Mouse (Mus musculus): ENCODE results near the gene Ctdsp1. TPM values are rescaled to one million over a fixed set of nuclear protein-coding genes. Genes with fewer than 3 reads are reported as not detected.

Gene Ctdsp1
- total and polyA plus RNA-seq, 2 experiments, result 27.1 to 167 TPM

DNA sequence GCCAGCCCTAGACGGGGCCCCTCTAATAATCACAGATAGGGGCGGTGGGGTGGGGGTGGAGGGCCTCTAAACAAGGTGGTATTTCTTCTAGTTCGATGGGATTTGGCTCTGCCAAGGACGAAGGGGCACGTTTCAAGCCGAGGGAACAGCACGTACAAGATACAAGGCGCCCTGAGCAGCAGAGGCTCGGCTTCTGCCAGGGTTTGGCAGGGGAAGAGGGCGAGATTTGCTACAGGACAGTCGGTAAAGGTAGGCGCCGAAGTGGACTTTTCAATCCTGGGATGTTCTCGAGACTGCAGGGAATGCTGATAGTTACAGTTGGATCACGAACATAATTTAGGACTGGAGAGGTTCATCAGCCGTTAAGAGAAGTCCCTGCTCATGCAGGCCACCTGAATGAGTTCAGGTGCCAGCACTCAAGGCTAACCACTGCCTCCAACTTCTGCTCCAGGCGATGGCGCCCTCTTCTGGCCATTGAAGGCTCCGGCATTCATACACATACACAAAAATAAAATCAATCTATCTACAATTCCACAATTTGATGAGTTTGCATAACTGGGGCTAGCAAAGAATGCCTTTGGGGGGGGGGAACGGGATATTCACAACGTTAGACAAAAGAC lies 912 bp upstream of the Ctdsp1 start:
- peaks cover 31% of the 10 kb centered on the region for H3K4me1 ChIP-seq (ENCODE audit: control insufficient read depth, insufficient read depth, low read length)
- 18% methylated on average over 21 of the region's 21 CpGs for WGBS
- H3K27ac ChIP-seq (replicated peaks; ENCODE audit: insufficient read depth, low read depth, low read length), result peak overlapping the region; percentile 70
- H3K36me3 ChIP-seq (ENCODE audit: control insufficient read depth, insufficient read depth, low read length), result peaks cover 11% of the 10 kb centered on the region; the same call in 1 of the 2 replicates
- peaks cover 17% of the 10 kb centered on the region; the same call in 1 of the 2 replicates for H3K79me2 ChIP-seq (ENCODE audit: control insufficient read depth, insufficient read depth, low read length)
- H3K9ac ChIP-seq (ENCODE audit: low read depth, low read length), result 0 out of 2 replicates have a peak overlapping the region, but pooled peaks have one; percentile 15
- DNase-seq (ENCODE audit: extremely low read depth, low read depth, low spot score), result peak; percentile 68
- no peak for TF ChIP-seq POLR2A (IDR thresholded peaks at IDR 0.05; ENCODE audit: extremely low read depth, insufficient read depth, low read length)
- peak; percentile 87 for TF ChIP-seq CTCF (IDR thresholded peaks at IDR 0.05; ENCODE audit: low read depth, low read length)
- H3K27me3 ChIP-seq (ENCODE audit: control insufficient read depth, insufficient read depth, low read length), result no peaks in the 10 kb centered on the region
- no peak overlapping the region for H3K4me3 ChIP-seq (ENCODE audit: insufficient read depth, low read depth, low read length)

DNA sequence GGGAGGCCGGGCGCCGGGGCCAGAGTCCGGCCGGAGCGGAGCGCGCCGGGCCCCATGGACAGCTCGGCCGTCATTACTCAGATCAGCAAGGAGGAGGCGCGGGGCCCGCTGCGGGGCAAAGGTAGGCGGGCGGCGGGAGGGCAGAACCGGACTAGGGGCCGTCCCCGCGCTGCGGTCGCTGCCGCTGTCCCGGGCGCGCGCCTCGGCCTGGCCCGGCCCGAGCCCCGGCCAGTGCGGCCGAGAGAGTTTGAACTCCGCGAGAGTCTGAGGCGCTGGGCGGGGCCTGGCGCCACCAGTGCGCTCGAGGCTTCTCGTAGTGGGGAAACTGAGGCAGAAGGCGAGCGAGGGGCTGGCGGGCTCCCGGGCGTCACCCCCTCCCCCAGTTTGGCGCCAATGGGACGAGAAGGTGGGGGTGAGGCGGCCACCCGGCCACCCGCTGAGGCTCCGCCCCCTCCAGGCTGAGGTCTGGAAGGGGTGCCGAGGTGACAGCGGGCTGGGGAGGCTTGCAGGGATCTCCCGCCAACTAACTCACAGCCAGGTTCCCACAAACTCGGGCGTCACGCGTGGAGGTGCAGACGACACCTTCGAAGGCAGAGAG lies 634 bp downstream of the Ctdsp1 start:
- TF ChIP-seq POLR2A (IDR thresholded peaks at IDR 0.05; ENCODE audit: extremely low read depth, insufficient read depth, low read length), result peak; percentile 57
- TF ChIP-seq CTCF (IDR thresholded peaks at IDR 0.05; ENCODE audit: low read depth, low read length), result no peak
- 1% methylated on average over 54 of the region's 63 CpGs for WGBS
- Histone ChIP-seq H3K27ac (replicated peaks; ENCODE audit: insufficient read depth, low read depth, low read length) (peak overlapping the region; percentile 99), H3K27me3 (ENCODE audit: control insufficient read depth, insufficient read depth, low read length) (no peaks in the 10 kb centered on the region), H3K4me1 (ENCODE audit: control insufficient read depth, insufficient read depth, low read length) (peaks cover 31% of the 10 kb centered on the region), H3K36me3 (ENCODE audit: control insufficient read depth, insufficient read depth, low read length) (peaks cover 11% of the 10 kb centered on the region; the same call in 1 of the 2 replicates), H3K4me3 (ENCODE audit: insufficient read depth, low read depth, low read length) (peak overlapping the region; percentile 92), H3K9ac (ENCODE audit: low read depth, low read length) (peak overlapping the region; percentile 96), H3K79me2 (ENCODE audit: control insufficient read depth, insufficient read depth, low read length) (peaks cover 17% of the 10 kb centered on the region; the same call in 1 of the 2 replicates)
- DNase-seq (ENCODE audit: extremely low read depth, low read depth, low spot score), result peak; percentile 74

DNA sequence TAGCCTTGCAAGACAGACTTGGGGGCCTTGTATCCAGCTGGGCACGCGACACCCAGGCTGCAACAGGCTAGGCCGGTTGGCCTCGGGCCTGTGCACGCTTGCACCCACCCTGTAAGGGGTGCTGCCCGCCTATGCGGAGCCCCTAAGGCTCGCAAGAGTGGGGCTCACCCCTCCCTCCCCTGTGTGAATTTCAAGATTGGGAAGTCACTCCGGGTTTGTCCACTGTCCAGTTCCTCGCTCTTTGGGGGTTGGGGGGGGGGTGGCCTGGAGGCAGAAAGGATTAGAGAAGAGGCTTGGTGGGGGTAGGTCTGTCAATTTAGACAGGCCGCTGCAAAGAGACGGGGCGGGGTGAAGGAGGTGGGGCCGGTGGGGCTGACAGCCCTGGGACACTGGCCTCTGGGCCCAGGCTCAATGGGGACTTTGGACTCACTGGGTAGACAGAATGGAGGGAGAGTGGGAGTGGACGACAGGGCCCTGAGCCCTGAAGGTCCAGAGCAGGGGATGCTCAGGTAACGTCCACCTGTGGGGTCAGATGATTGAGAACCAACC lies 1.2 kb downstream of the Ctdsp1 start:
- peak; percentile 90 for DNase-seq (ENCODE audit: extremely low read depth, low read depth, low spot score)
- under 1% methylated on average over 16 of the region's 16 CpGs for WGBS
- TF ChIP-seq CTCF (IDR thresholded peaks at IDR 0.05; ENCODE audit: low read depth, low read length) (no peak), POLR2A (IDR thresholded peaks at IDR 0.05; ENCODE audit: extremely low read depth, insufficient read depth, low read length) (0 out of 2 replicates have a peak, but pooled peaks have one; percentile 24)

DNA sequence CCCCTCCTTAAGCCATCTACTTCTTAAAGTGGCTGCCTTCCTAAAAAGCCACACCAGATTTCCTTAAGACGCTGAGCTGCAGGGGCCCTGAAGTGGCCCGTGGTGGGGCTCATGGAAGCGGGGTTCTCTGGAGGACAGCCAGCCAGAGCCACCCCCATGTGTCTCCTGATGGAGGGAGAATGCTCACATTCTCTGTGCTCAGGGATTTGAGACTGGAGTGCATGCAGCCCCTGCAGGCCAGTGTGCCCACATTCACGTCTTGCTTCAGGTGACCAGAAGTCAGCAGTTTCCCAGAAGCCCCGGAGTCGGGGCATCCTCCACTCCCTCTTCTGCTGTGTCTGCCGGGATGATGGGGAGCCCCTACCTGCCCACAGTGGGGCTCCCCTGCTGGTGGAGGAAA lies 1.7 kb downstream of the Ctdsp1 start:
- peak overlapping the region; percentile 81 for H3K27ac ChIP-seq (replicated peaks; ENCODE audit: insufficient read depth, low read depth, low read length)
- 0 out of 2 replicates have a peak, but pooled peaks have one; percentile 2 for TF ChIP-seq CTCF (IDR thresholded peaks at IDR 0.05; ENCODE audit: low read depth, low read length)
- no peak for TF ChIP-seq POLR2A (IDR thresholded peaks at IDR 0.05; ENCODE audit: extremely low read depth, insufficient read depth, low read length)
- H3K79me2 ChIP-seq (ENCODE audit: control insufficient read depth, insufficient read depth, low read length), result peaks cover 17% of the 10 kb centered on the region; the same call in 1 of the 2 replicates
- DNase-seq (ENCODE audit: extremely low read depth, low read depth, low spot score), result no peak
- peaks cover 11% of the 10 kb centered on the region; the same call in 1 of the 2 replicates for H3K36me3 ChIP-seq (ENCODE audit: control insufficient read depth, insufficient read depth, low read length)
- peaks cover 26% of the 10 kb centered on the region for H3K4me1 ChIP-seq (ENCODE audit: control insufficient read depth, insufficient read depth, low read length)
- WGBS, result 9% methylated on average over 7 of the region's 7 CpGs
- no peaks in the 10 kb centered on the region for H3K27me3 ChIP-seq (ENCODE audit: control insufficient read depth, insufficient read depth, low read length)
- H3K4me3 ChIP-seq (ENCODE audit: insufficient read depth, low read depth, low read length), result peak overlapping the region; percentile 92
- H3K9ac ChIP-seq (ENCODE audit: low read depth, low read length), result peak overlapping the region; percentile 96

More for the DNA sequence above, 1.2 kb downstream of the Ctdsp1 start:
- peak overlapping the region; percentile 96 for H3K9ac ChIP-seq (ENCODE audit: low read depth, low read length)
- peak overlapping the region; percentile 99 for H3K27ac ChIP-seq (replicated peaks; ENCODE audit: insufficient read depth, low read depth, low read length)
- H3K4me1 ChIP-seq (ENCODE audit: control insufficient read depth, insufficient read depth, low read length), result peaks cover 29% of the 10 kb centered on the region
- H3K27me3 ChIP-seq (ENCODE audit: control insufficient read depth, insufficient read depth, low read length), result no peaks in the 10 kb centered on the region
- H3K4me3 ChIP-seq (ENCODE audit: insufficient read depth, low read depth, low read length), result peak overlapping the region; percentile 92
- peaks cover 11% of the 10 kb centered on the region; the same call in 1 of the 2 replicates for H3K36me3 ChIP-seq (ENCODE audit: control insufficient read depth, insufficient read depth, low read length)
- peaks cover 17% of the 10 kb centered on the region; the same call in 1 of the 2 replicates for H3K79me2 ChIP-seq (ENCODE audit: control insufficient read depth, insufficient read depth, low read length)

DNA sequence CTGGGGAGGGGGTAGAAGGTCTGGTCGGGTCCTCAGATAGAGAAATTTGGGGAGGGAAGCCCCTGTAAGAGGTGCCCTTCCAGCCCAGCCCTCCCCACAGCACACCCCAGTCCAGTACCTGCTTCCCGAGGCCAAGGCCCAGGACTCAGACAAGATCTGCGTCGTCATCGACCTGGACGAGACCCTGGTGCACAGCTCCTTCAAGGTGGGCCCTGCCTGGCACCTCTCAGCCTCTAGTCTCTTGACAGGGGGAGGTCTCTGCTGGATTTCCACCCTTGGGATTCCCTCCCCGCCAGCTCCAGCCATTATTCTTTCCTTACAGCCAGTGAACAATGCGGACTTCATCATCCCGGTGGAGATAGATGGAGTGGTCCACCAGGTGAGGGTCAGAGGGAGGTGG lies 2.4 kb downstream of the Ctdsp1 start:
- H3K9ac ChIP-seq (ENCODE audit: low read depth, low read length), result peak overlapping the region; percentile 96
- peak overlapping the region; percentile 81 for H3K27ac ChIP-seq (replicated peaks; ENCODE audit: insufficient read depth, low read depth, low read length)

More for the DNA sequence above, 2.4 kb downstream of the Ctdsp1 start:
- WGBS, result 79% methylated on average over 9 of the region's 9 CpGs
- Histone ChIP-seq H3K4me1 (ENCODE audit: control insufficient read depth, insufficient read depth, low read length) (peaks cover 24% of the 10 kb centered on the region), H3K4me3 (ENCODE audit: insufficient read depth, low read depth, low read length) (no peak overlapping the region), H3K36me3 (ENCODE audit: control insufficient read depth, insufficient read depth, low read length) (peaks cover 11% of the 10 kb centered on the region; the same call in 1 of the 2 replicates), H3K27me3 (ENCODE audit: control insufficient read depth, insufficient read depth, low read length) (no peaks in the 10 kb centered on the region), H3K79me2 (ENCODE audit: control insufficient read depth, insufficient read depth, low read length) (peaks cover 17% of the 10 kb centered on the region; the same call in 1 of the 2 replicates)
- TF ChIP-seq CTCF (IDR thresholded peaks at IDR 0.05; ENCODE audit: low read depth, low read length) (no peak), POLR2A (IDR thresholded peaks at IDR 0.05; ENCODE audit: extremely low read depth, insufficient read depth, low read length) (no peak)
- no peak for DNase-seq (ENCODE audit: extremely low read depth, low read depth, low spot score)

All from liver, adult 2 months (tissue).